Mouse (Mus musculus): ENCODE measurements around the gene Nbea. TPM values are rescaled to one million over a fixed set of nuclear protein-coding genes. Genes with fewer than 3 reads are reported as not detected.
"Not testable (repeated sequence)": the region's sequence is repeated elsewhere in the genome, so short reads cannot be mapped to it uniquely, and the experiment has no call there.

Nbea gene
- polyA plus RNA-seq, 1 experiment, result 3.6 TPM

GRCm38 (mm10) chr3:55644035-55644618 is 539.4 kb downstream of the Nbea start:
- TF ChIP-seq TCF12 (IDR thresholded peaks at IDR 0.05; ENCODE audit: insufficient read depth, poor library complexity, severe bottlenecking) (no peak), TCF3 (IDR thresholded peaks at IDR 0.05; ENCODE audit: insufficient read length, low read depth) (no peak), MYOG (IDR thresholded peaks at IDR 0.05; ENCODE audit: control insufficient read depth in 1 of 3, insufficient read depth in 1 of 3, insufficient read length in 2 of 3, low read depth in 2 of 3) (no peak), MYOD1 (IDR thresholded peaks at IDR 0.05; ENCODE audit: control insufficient read depth in 1 of 3, insufficient read length in 2 of 3, low read depth in 2 of 3) (no peak), E2F4 (IDR thresholded peaks at IDR 0.05; ENCODE audit: insufficient read depth) (no peak), POLR2A (IDR thresholded peaks at IDR 0.05; ENCODE audit: insufficient read length, low read depth) (no peak), REST (IDR thresholded peaks at IDR 0.05; ENCODE audit: insufficient read depth, insufficient read length) (no peak)
- H3ac ChIP-seq (ENCODE audit: control insufficient read depth, insufficient read length), result no peak overlapping the region
- H3K36me3 ChIP-seq (ENCODE audit: control insufficient read depth, insufficient read depth), result no peaks in the 10 kb centered on the region
- H3K27me3 ChIP-seq (ENCODE audit: control insufficient read depth, insufficient read depth, insufficient read length), result no peaks in the 10 kb centered on the region
- no peak overlapping the region for H3K4me3 ChIP-seq
- H3K79me2 ChIP-seq (ENCODE audit: control insufficient read depth, insufficient read depth), result no peaks in the 10 kb centered on the region
- H3K4me2 ChIP-seq (ENCODE audit: low read depth), result no peak overlapping the region

- Histone ChIP-seq H3K4me2 (ENCODE audit: low read depth) (no peak overlapping the region), H3K4me3 (no peak overlapping the region), H3ac (ENCODE audit: control insufficient read depth, insufficient read length) (no peak overlapping the region), H3K27me3 (ENCODE audit: control insufficient read depth, insufficient read depth, insufficient read length) (no peaks in the 10 kb centered on the region), H3K79me2 (ENCODE audit: control insufficient read depth, insufficient read depth) (no peaks in the 10 kb centered on the region), H3K36me3 (ENCODE audit: control insufficient read depth, insufficient read depth) (no peaks in the 10 kb centered on the region)
- no peak for TF ChIP-seq POLR2AphosphoS2 (IDR thresholded peaks at IDR 0.05; ENCODE audit: insufficient read length, low read depth)
- TF ChIP-seq TCF3 (IDR thresholded peaks at IDR 0.05; ENCODE audit: insufficient read length, low read depth), result no peak
These were observed 545.8 kb downstream of the Nbea start for GRCm38 (mm10) chr3:55637660-55638059.

- H3K36me3 ChIP-seq (ENCODE audit: control insufficient read depth, insufficient read depth), result no peaks in the 10 kb centered on the region
- H3K4me3 ChIP-seq, result no peak overlapping the region
- no peaks in the 10 kb centered on the region for H3K79me2 ChIP-seq (ENCODE audit: control insufficient read depth, insufficient read depth)
- H3K4me2 ChIP-seq (ENCODE audit: low read depth), result no peak overlapping the region
- no peak for TF ChIP-seq POLR2AphosphoS2 (IDR thresholded peaks at IDR 0.05; ENCODE audit: insufficient read length, low read depth)
- no peak for TF ChIP-seq MAX (IDR thresholded peaks at IDR 0.05; ENCODE audit: low read depth)
- no peak for TF ChIP-seq CEBPB (IDR thresholded peaks at IDR 0.05; ENCODE audit: insufficient read depth, poor library complexity, severe bottlenecking)
- no peak for TF ChIP-seq TCF3 (IDR thresholded peaks at IDR 0.05; ENCODE audit: insufficient read length, low read depth)
- no peak for TF ChIP-seq MYOG (IDR thresholded peaks at IDR 0.05; ENCODE audit: control insufficient read depth in 1 of 3, insufficient read depth in 1 of 3, insufficient read length in 2 of 3, low read depth in 2 of 3)
- H3ac ChIP-seq (ENCODE audit: control insufficient read depth, insufficient read length), result no peak overlapping the region
- H3K27me3 ChIP-seq (ENCODE audit: control insufficient read depth, insufficient read depth, insufficient read length), result no peaks in the 10 kb centered on the region
These were observed 547.8 kb downstream of the Nbea start for GRCm38 (mm10) chr3:55635542-55636172.

- Histone ChIP-seq H3K79me2 (ENCODE audit: control insufficient read depth, insufficient read depth) (no peaks in the 10 kb centered on the region), H3K36me3 (ENCODE audit: control insufficient read depth, insufficient read depth) (no peaks in the 10 kb centered on the region), H3K27me3 (ENCODE audit: control insufficient read depth, insufficient read depth, insufficient read length) (no peaks in the 10 kb centered on the region), H3ac (ENCODE audit: control insufficient read depth, insufficient read length) (no peak overlapping the region), H3K4me3 (no peak overlapping the region), H3K4me2 (ENCODE audit: low read depth) (no peak overlapping the region)
- TF ChIP-seq MYOG (IDR thresholded peaks at IDR 0.05; ENCODE audit: control insufficient read depth in 1 of 3, insufficient read depth in 1 of 3, insufficient read length in 2 of 3, low read depth in 2 of 3), result no peak
- TF ChIP-seq CEBPB (IDR thresholded peaks at IDR 0.05; ENCODE audit: insufficient read depth, poor library complexity, severe bottlenecking), result no peak
- TF ChIP-seq MAX (IDR thresholded peaks at IDR 0.05; ENCODE audit: low read depth), result no peak
- no peak for TF ChIP-seq TCF12 (IDR thresholded peaks at IDR 0.05; ENCODE audit: insufficient read depth, poor library complexity, severe bottlenecking)
- no peak for TF ChIP-seq E2F4 (IDR thresholded peaks at IDR 0.05; ENCODE audit: insufficient read depth)
- TF ChIP-seq TCF3 (IDR thresholded peaks at IDR 0.05; ENCODE audit: insufficient read length, low read depth), result no peak
- TF ChIP-seq MYOD1 (IDR thresholded peaks at IDR 0.05; ENCODE audit: control insufficient read depth in 1 of 3, insufficient read length in 2 of 3, low read depth in 2 of 3), result no peak
- no peak for TF ChIP-seq REST (IDR thresholded peaks at IDR 0.05; ENCODE audit: insufficient read depth, insufficient read length)
- TF ChIP-seq SRF (IDR thresholded peaks at IDR 0.05; ENCODE audit: control insufficient read depth, insufficient read length, low read depth), result no peak
- TF ChIP-seq POLR2A (IDR thresholded peaks at IDR 0.05; ENCODE audit: insufficient read length, low read depth), result no peak
- no peak for TF ChIP-seq POLR2AphosphoS2 (IDR thresholded peaks at IDR 0.05; ENCODE audit: insufficient read length, low read depth)
- no peak for TF ChIP-seq USF1 (IDR thresholded peaks at IDR 0.05; ENCODE audit: low read depth)
These were observed 556.4 kb downstream of the Nbea start for GRCm38 (mm10) chr3:55627054-55627453.

GRCm38 (mm10) chr3:55621958-55622357 is 561.5 kb downstream of the Nbea start:
- H3K36me3 ChIP-seq (ENCODE audit: control insufficient read depth, insufficient read depth); H3K4me2 ChIP-seq (ENCODE audit: low read depth); H3K4me3 ChIP-seq; H3K79me2 ChIP-seq (ENCODE audit: control insufficient read depth, insufficient read depth); H3ac ChIP-seq (ENCODE audit: control insufficient read depth, insufficient read length); H3K27me3 ChIP-seq (ENCODE audit: control insufficient read depth, insufficient read depth, insufficient read length): not testable (repeated sequence)

Data from myocyte (in vitro differentiated cells).